Mouse (Mus musculus): ENCODE results near the gene Apoa2. TPM values are rescaled to one million over a fixed set of nuclear protein-coding genes. Genes with fewer than 3 reads are reported as not detected.

The Apoa2 gene
- polyA plus RNA-seq, 1 experiment, result 7.2 TPM

GRCm38 (mm10) chr1:171245353-171245752 lies 20.5 kb downstream of the Apoa2 start:
- H3K4me3 ChIP-seq (replicated peaks; ENCODE audit: extremely low read depth, low read depth, low read length), result no peak overlapping the region

DNA sequence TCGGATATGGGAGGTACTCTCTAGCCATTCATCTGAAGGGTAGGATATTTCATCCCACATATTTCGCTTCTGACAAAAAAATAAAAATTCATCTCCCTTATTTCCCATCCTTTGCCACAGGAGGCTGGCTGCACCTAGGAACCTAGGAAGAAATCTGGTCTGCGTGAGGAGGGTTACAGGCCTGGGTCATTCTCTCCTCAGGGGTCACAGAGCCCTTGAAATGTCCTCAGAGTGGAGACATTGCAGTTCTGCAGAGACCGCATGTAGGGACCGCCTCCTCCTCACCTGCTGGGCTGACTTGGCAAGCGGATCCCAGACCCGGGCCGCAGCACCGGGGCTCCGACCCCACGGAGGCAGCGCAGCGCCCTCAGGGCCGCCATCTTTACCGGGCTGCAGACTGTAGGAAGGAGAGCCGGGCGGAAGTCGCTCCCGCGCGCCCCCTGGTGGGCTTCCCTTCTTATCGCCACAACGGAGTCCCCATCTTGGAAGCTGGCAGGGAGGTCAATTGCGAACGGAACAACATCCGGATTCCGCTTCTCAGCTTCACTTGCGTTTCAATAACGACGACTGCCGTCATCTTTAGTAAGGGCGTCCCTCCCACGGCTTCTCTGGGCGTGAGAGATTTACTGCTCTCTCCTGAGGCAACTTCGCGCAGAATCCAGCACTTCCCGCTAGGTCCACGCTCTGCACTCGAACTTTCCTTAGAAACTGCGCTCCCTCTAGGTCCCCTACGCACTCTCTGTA lies 22.0 kb downstream of the Apoa2 start:
- peak; percentile 94 for DNase-seq
- Histone ChIP-seq H3K4me1 (ENCODE audit: control insufficient read depth, insufficient read depth, low read length) (peaks cover 15% of the 10 kb centered on the region), H3K4me3 (replicated peaks; ENCODE audit: extremely low read depth, low read depth, low read length) (peak overlapping the region; percentile 88)
- under 1% methylated on average over 41 of the region's 41 CpGs for WGBS
- TF ChIP-seq POLR2A (IDR thresholded peaks at IDR 0.05; ENCODE audit: borderline replicate concordance, extremely low read depth, low read depth, low read length) (peak; percentile 94; the same call in 1 of the 2 replicates), CTCF (IDR thresholded peaks at IDR 0.05; ENCODE audit: insufficient read depth, low read length) (peak; percentile 69)

More at GRCm38 (mm10) chr1:171245353-171245752, 20.5 kb downstream of the Apoa2 start:
- no peak for DNase-seq
- 76% methylated on average over 8 of the region's 8 CpGs for WGBS
- peaks cover 15% of the 10 kb centered on the region for H3K4me1 ChIP-seq (ENCODE audit: control insufficient read depth, insufficient read depth, low read length)
- no peak for TF ChIP-seq POLR2A (IDR thresholded peaks at IDR 0.05; ENCODE audit: borderline replicate concordance, extremely low read depth, low read depth, low read length)
- TF ChIP-seq CTCF (IDR thresholded peaks at IDR 0.05; ENCODE audit: insufficient read depth, low read length), result no peak

- no peak for TF ChIP-seq POLR2A (IDR thresholded peaks at IDR 0.05; ENCODE audit: borderline replicate concordance, extremely low read depth, low read depth, low read length)
- no peak for TF ChIP-seq CTCF (IDR thresholded peaks at IDR 0.05; ENCODE audit: insufficient read depth, low read length)
- WGBS, result 6% methylated on average over 13 of the region's 13 CpGs
- Histone ChIP-seq H3K4me1 (ENCODE audit: control insufficient read depth, insufficient read depth, low read length) (peaks cover 15% of the 10 kb centered on the region), H3K4me3 (replicated peaks; ENCODE audit: extremely low read depth, low read depth, low read length) (peak overlapping the region; percentile 72)
- no peak for DNase-seq
Observed at GRCm38 (mm10) chr1:171247453-171247841, 22.6 kb downstream of the Apoa2 start.

DNA sequence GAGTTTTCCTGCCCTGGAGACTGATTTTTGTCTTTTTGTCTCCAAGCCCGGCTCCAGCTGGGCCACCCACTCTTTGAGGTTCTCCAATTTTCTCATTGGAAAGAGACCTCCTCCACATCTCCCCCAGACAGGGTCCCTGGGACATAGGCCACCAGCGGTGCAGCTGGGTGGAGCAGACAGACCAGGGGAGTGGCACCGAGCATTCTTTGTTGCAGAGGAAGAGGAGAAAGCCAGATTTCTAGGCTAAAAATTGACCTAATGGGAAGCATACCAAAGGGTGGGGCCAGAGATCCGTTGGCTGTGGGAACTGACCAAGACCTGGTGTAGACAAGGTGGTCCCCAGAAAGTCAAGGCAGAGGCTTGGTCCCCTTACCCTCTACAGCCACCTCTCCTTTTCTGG lies 23.1 kb downstream of the Apoa2 start:
- H3K4me3 ChIP-seq (replicated peaks; ENCODE audit: extremely low read depth, low read depth, low read length), result no peak overlapping the region
- no peak for TF ChIP-seq CTCF (IDR thresholded peaks at IDR 0.05; ENCODE audit: insufficient read depth, low read length)
- no peak for TF ChIP-seq POLR2A (IDR thresholded peaks at IDR 0.05; ENCODE audit: borderline replicate concordance, extremely low read depth, low read depth, low read length)
- DNase-seq, result no peak

DNA sequence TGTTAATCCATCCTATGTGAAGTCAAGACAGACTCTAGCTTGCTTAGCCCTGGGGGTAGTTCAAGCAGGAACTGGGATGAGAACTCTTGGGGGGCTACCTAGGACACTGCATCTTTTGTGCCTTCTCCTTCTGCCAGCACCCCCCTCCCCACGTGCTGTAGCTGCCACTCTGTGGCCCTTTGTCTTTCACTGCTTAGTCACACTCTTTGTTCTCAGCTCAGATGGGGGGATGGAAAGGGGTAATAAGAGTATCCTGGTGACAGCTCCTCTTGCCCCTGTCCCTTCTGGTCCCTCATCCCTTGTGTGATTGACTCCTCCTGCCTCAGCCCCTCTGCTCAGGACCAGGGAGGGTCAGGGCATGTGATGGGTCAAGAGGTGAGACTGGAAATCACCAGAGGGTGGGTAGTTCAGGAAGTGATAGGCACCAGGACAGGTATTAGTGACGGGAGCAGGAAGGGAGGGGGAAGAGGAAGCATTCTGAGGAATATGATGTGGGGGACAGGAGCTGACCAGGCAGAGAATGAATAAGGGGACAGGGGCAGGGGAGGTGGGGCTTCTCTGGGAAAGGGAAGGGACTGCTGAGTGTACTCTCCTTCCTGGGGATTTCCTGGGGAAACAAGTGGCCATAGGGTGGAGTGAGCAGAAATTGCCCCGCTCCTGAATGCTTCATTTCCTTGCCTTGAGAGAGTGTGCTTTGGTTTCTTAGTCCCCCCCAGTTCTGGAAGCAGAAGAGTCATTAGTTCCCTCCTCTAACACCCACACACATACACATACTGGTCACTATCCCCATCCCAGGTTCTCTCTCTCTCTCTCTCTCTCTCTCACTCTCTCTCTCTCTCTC lies 23.8 kb downstream of the Apoa2 start:
- 29% methylated on average over 3 of the region's 3 CpGs for WGBS
- DNase-seq, result no peak
- peaks cover 15% of the 10 kb centered on the region for H3K4me1 ChIP-seq (ENCODE audit: control insufficient read depth, insufficient read depth, low read length)

More for the DNA sequence above, 23.1 kb downstream of the Apoa2 start:
- 22% methylated on average over 4 of the region's 4 CpGs for WGBS
- H3K4me1 ChIP-seq (ENCODE audit: control insufficient read depth, insufficient read depth, low read length), result peaks cover 15% of the 10 kb centered on the region

DNA sequence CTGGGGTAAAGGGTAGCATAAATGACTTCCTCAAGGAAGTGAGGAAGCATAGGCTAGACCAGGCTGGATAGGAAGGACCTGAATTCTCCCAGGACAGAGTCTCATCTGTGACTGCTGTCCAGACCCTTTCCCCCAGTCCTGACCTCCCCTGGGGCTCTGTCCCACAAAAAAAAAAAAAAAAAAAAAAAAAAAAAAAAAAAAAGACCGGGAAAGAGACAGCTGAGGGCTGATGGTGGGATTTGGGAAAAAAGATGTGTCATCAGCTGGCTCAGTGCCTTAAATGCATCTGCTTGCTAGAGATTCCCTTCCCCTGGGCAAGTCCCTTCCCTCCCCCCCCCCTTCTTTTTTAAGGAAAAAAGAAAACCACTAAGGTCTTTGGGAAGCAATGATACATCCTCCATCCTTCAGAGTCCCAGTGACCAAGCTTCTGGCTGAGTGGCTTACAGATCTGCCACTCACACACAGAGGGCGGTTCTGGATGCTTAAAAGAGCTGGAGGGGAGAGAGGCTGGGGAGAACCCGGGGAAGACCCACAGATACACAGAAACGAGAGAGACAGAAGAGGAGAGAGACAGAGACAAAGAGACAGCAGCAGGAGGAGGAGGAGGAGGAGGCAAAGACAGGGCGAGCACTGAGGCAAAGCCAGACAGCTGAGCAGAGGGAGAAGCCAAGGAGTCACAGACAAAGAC lies 25.2 kb downstream of the Apoa2 start, which contains the start of gene Adamts4:
Gene Adamts4, plus strand, starts transcription at position 509 of the 688 bp plus-strand sequence.
- WGBS, result 32% methylated on average over 5 of the region's 5 CpGs
- Histone ChIP-seq H3K4me1 (ENCODE audit: control insufficient read depth, insufficient read depth, low read length) (peaks cover 15% of the 10 kb centered on the region), H3K4me3 (replicated peaks; ENCODE audit: extremely low read depth, low read depth, low read length) (no peak within 1 kb of the TSS)
- no peak for DNase-seq
- TF ChIP-seq CTCF (IDR thresholded peaks at IDR 0.05; ENCODE audit: insufficient read depth, low read length) (no peak), POLR2A (IDR thresholded peaks at IDR 0.05; ENCODE audit: borderline replicate concordance, extremely low read depth, low read depth, low read length) (no peak)

More for the DNA sequence above, 23.8 kb downstream of the Apoa2 start:
- H3K4me3 ChIP-seq (replicated peaks; ENCODE audit: extremely low read depth, low read depth, low read length), result no peak overlapping the region
- TF ChIP-seq POLR2A (IDR thresholded peaks at IDR 0.05; ENCODE audit: borderline replicate concordance, extremely low read depth, low read depth, low read length) (no peak), CTCF (IDR thresholded peaks at IDR 0.05; ENCODE audit: insufficient read depth, low read length) (no peak)

DNA sequence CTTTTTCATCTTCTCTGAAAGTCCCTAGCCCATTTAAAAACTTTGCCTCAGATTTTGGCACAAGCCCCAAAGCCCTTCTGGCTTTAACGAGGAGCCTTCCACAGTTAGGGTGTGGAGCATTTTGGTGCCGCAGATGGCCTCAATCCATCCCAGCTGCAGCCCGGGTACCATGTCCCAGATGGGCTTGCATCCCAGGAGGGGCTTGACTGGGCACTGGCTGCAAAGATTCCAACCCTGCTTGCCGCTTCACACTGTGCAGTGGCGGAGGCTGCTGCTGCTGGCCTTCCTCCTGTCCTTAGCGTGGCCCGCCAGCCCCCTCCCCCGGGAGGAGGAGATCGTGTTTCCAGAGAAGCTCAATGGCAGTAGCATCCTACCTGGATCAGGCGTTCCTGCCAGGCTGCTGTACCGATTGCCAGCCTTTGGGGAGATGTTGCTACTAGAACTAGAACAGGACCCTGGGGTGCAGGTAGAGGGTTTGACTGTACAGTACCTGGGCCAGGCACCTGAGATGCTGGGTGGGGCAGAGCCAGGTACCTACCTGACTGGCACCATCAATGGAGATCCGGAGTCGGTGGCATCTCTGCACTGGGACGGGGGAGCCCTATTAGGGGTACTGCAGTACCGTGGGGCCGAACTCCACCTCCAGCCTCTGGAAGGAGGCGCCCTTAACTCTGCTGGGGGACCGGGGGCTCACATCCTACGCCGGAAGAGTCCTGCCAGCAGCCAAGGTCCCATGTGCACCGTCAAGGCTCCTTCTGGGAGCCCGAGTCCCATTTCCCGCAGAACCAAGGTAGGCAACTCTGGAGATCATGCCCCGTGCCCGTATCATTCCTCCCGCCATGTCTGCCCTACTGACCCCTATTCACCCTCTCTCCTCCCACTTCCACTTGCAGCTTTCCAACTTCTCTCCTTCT lies 26.1 kb downstream of the Apoa2 start, which contains the start of gene Ndufs2:
Gene Ndufs2, minus strand, starts transcription at position 709 of the 914 bp plus-strand sequence.
- H3K4me3 ChIP-seq (replicated peaks; ENCODE audit: extremely low read depth, low read depth, low read length), result no peak within 1 kb of the TSS
- no peak for TF ChIP-seq CTCF (IDR thresholded peaks at IDR 0.05; ENCODE audit: insufficient read depth, low read length)
- TF ChIP-seq POLR2A (IDR thresholded peaks at IDR 0.05; ENCODE audit: borderline replicate concordance, extremely low read depth, low read depth, low read length), result no peak
- H3K4me1 ChIP-seq (ENCODE audit: control insufficient read depth, insufficient read depth, low read length), result peaks cover 15% of the 10 kb centered on the region
- 31% methylated on average over 26 of the region's 26 CpGs for WGBS
- DNase-seq, result no peak

GRCm38 (mm10) chr1:171251594-171252324 lies 26.9 kb downstream of the Apoa2 start:
- no peak overlapping the region for H3K4me3 ChIP-seq (replicated peaks; ENCODE audit: extremely low read depth, low read depth, low read length)
- WGBS, result 30% methylated on average over 13 of the region's 13 CpGs
- peaks cover 15% of the 10 kb centered on the region for H3K4me1 ChIP-seq (ENCODE audit: control insufficient read depth, insufficient read depth, low read length)
- TF ChIP-seq CTCF (IDR thresholded peaks at IDR 0.05; ENCODE audit: insufficient read depth, low read length), result no peak
- DNase-seq, result no peak
